Mouse (Mus musculus): ENCODE data around the gene Fzd2.

GRCm38 (mm10) chr11:102646226-102646625, 42.0 kb downstream of the Fzd2 start:
- TF ChIP-seq EP300 (IDR thresholded peaks at IDR 0.05; ENCODE audit: low read depth) (no peak), CTCF (IDR thresholded peaks at IDR 0.05; ENCODE audit: low read depth) (no peak)

All from liver, embryonic 14.5 days (tissue).